Mouse (Mus musculus): Measurements from ENCODE around the gene Myo3b.
A peak's percentile ranks its signal among the peaks of the same experiment; 100 is the strongest.

The Myo3b gene

DNA sequence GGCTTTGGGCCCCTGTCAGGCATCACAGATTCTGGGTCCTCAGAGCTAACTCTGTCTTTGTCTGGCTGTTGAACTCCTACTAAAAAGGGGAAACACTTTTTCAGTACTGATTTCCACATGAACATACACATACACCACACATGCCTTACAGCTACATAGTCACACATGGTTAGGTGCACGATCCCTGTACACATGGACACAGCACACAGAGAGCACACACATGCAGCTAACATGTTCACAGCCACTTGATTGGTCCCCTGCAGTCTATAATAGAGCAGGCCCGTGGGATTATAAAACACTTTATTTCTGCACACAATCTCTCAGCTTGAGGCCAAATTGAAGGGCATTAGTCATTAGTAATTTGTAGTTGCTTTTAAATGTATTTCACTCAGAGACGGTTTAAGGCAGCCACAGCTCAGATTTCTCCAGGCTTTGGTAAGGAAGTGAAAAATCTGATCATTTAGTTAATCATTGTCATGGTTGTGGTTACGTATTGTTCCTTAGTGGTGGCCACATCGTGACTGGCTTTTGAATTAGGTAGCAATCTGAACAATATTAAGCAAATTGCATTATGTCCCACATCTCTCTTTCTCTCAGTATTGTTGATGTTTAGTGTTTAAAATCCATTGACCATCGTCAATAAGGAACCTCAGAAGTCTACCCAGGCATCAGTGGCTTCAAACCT lies 27.6 kb downstream of the Myo3b start:
- DNase-seq (ENCODE audit: low spot score): no peak

DNA sequence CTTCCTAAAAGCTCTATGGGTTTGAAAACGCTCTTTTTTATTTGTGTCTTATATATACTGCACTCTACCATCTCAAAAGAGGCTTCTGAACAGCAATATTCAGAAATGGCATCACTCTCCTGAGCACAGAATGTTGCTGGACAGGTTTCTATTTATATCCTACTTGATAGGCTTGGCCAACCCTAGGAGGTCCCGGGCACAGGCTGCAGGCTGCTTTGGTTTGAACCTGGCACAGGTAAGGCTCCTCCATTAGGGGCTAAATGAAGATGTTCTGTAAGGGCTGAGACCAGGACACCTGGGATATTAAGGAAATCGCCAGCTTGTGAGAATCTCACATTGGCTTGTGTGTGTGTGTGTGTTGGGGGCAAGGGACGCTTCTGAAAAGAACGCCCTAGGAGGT lies 30.9 kb downstream of the Myo3b start:
- DNase-seq (ENCODE audit: low spot score): no peak

DNA sequence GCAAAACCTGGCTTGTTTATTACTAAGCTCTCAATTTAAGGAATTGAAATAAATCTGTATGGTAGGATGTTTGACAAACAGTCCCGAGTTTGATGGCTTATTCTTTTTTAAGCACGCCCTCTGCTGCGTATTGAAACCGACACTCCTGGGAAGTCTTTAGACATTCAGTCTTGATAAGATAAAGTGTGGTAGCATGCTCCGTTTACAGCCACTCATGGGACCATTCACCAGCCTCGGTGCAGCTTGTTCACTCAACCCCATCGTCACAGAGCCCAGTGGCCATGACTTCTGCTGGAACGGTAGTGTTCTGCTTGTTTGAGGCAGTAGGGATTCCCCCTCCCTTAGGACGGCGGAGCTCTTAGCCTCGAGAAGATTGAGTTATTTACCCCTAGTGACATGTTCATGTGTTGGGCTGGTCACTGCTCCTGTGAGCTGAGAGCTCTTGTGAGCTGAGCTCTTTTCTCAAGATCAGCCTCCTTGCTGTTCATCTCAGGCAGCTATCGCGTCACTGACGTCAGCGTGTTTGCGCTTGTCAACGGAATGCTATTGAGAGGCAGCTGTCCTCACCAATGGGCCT lies 44.6 kb downstream of the Myo3b start:
- no peak for DNase-seq (ENCODE audit: low spot score)

DNA sequence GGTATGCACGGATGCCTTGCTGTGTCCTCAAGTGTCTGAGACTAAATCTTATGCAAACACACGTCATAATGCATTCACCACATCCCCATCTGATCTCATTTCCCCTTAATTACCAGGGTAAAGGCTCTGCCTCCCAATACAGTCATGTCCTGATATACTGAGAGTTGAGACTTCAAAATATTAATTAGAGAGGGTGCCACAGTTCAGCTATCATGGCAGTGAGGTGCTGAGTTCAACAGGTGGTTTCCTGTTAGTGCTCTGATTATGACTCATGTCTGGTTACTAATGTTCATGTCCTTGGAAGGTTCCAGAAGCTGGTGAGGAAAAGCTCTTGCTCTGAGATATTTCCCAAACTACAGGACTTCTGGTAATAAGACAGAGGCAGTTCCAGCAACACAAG lies 52.3 kb downstream of the Myo3b start:
- DNase-seq (ENCODE audit: low spot score): no peak

DNA sequence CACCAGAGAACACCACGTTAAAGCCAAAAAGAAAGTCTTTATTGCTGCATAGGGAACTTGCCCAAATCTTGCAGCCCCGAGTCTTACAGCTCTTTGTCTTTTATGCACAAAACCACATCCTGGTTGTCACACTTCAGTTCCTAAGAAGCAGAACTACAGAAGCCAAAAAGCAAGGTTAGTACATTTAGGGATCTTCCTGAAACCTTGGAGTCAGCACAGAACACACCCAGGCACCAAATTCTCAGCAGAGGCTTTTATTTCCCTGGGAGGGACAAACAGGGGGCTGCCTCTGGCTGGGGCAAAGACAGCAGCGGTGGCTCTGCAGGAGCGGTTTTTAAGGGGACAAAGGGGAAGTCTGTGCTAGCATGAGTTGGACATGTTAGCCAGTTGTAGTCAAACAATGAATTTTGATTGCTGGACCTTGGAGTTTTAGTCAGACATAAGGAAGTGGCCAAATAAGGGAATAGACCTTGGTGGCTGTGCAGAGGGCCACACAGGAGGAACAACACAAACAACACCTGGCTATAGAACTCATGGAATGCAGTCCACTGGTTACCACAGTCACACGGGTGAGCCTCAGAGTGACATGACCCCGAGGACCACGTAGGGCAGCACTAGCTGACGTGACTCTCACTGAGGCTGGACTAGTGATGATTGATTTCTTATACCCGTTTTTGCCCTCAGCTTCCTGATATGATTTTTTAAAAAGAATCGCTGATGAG lies 53.0 kb downstream of the Myo3b start:
- no peak for DNase-seq (ENCODE audit: low spot score)

DNA sequence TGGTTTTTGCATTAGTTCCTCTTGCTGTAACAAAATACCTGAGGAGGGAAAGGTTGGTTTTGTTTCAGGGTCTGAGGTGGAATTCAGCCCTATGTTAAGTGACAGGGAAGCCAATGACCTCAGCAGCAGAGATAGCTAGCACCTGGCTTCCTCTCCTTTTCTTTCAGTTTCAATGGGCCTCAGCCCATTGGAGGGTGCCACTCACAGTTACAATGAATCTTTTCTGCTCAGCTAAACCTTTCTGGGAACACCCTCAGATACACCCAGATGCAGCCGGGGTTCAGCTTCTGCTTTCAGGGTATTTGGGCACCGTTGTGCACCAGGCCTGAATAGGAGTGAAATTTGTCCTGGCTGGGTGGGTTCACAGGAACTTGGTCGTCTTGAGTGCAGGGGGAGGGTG lies 53.7 kb downstream of the Myo3b start:
- DNase-seq (ENCODE audit: low spot score): no peak

DNA sequence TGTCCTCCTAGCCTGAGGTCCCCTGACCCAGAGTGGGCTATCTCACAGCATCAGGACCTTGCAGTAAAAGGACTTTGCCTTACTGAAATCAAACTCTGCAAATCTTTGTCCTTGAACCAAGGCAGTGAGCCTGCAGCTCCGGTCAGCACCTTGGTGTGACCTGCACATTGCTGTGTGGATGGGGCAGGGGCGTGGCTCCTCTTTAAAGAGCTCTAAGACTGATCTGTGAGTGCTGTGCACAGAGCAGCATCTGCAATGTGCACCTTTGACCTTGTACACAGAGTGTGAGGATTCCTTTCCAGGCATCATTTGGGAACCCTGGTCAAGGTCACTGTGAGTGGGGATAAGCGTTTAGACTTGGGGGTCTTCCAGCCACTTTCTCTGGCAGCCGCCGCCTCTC lies 55.5 kb downstream of the Myo3b start:
- no peak for DNase-seq (ENCODE audit: low spot score)

DNA sequence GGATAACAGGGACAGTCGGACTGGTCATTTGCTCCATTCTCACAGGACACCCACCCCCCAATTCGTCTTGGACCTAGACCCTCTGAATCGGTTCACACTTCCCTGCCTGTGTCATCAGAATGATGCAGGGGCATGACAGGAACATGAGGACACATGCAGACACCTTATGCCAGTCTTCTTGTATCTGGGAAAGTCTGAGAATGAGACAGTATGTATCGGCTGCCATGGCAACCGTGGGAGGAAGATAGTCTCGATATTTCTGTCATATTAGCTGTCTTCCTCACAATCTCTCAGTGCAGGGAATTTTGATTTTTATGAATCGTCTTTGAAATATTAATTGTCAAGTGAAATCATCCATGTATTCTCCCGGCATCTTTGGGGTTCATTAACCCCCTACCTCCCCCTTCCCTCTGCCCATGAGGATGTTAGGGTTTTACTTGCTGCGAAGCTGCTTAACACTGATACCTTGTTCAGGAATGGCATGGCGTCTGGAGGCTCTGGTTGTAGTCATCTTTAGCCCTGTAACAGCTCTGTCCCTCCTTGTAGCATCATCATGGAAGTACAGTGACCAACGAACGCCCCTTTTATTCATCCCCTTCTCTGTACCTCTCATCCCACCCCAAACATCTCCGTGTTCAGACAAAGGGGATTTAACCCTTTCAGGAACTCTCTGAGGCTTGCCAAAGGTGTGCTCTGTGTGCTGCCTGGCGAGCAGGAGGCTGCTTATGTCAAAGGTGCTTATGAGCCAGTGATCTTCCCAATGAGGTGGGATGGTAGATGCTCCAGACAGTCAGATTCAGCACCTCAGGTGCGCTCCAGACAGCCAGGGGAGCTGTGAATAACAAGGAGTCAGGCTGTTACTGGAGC lies 58.5 kb downstream of the Myo3b start:
- no peak for DNase-seq (ENCODE audit: low spot score)

DNA sequence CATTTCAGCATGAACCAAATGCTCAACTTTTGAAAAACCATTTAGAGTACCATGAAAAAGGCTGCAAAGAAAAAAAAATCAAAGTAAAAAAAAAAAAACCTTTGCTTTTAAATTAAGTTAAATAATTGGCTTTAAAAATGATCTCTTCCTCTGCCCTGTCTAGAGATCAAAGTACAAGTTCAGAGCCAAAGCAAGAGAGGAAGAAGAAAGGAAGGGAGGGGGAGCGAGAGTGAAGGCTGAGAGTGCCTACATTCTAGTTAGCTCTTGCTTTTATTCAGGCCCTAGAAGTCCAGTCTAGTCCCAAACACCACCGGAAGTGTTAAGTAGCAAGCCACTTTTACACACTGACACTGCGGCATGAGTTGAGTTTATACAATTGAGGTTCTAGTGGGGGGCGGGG lies 60.5 kb downstream of the Myo3b start:
- no peak for DNase-seq (ENCODE audit: low spot score)

DNA sequence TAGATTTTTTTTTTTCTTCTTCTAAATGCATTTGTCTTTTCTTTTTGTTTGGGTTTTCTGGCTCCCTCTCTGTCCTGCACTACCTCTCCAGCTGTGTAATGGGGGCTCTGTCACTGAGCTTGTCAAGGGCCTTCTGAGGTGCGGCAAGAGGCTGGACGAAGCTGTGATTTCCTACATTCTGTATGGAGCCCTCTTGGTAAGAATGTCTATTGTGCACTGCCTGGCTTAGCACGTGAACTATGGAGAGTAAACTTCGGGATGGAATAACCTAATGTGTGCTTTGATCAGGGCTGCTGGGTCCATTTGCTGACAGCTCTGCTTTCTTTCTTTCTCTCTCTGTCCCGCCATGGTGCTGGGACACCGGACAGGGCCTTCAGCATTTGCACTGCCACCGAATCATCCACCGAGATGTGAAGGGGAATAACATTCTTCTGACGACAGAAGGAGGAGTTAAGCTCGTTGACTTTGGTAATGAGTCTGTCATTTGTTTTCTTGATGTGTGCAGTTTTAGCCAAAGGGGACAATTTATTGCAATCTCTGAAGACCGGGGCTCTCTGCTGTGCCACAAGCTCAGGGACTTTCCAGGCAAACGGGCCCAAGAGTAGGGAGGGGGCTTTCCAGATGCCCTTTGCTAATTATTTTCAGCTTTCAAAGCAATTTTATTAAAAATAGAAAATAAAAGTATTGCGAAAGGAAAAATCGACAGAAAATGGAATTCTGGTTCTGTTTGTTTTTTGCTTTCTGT lies 66.5 kb downstream of the Myo3b start:
- DNase-seq (ENCODE audit: low spot score): no peak

DNA sequence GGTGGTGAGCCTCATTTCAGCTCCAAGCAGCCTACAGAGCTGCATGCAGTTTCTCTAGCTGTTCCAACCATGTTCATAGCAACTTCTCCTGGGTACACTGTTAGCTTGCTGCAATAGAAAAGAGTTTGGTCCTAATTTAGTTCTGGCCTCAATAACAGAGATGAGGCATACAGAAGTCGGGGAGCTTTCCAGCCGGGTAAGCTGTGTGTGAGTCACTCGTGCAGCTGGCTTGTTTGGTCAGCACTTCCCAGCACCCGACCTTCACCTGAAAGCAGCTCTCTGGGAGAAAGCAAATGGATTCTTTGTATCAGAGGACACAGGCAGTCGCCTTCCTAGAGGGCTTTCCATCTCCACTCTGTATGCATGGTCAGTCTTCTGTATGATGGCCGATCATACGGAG lies 70.1 kb downstream of the Myo3b start:
- DNase-seq (ENCODE audit: low spot score): no peak

DNA sequence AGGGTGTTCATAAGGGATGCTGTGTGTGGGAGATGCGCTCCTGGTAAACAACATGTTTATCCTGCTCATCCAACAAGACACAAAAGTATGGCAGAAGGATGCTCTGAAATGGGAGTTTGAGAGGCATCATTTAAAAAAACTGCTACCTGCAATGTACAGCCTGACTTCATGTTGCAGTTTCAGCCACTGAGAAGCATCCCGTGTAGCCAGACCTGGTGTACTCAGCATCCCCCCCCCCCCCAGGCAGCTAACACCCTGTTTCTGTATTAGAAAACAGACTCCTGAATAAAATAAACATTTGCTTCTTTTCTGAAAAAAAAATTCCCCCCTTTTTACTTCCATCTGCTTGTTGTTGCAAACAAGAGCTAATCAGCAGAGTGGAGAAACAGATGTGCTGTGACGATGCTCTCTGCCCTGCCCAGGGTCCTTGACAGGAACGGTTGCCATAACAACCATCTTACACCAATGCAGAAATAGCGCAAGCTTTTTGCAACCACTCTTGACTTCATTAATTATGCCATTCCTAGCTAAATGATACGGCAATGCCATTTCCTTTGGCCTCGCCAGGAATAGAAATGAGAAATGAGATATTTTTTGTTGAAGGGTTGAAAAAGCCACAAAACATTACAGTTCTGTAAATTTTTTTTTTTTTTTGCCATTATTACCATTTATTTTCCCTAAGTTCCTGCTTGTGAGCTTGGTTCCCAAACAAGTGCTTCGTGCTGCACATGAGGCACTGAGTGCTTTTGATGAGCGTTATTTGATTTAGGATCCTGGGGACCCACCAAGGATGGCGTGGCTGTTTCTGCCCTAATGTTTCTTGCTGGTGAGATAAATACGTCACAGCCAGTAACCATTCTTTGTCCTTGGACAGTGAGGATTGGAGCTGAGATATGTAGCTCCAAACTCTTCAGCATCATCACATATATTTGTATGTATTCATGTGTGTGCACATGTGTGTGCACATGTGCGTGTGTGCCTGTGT lies 75.2 kb downstream of the Myo3b start:
- DNase-seq (ENCODE audit: low spot score): no peak

DNA sequence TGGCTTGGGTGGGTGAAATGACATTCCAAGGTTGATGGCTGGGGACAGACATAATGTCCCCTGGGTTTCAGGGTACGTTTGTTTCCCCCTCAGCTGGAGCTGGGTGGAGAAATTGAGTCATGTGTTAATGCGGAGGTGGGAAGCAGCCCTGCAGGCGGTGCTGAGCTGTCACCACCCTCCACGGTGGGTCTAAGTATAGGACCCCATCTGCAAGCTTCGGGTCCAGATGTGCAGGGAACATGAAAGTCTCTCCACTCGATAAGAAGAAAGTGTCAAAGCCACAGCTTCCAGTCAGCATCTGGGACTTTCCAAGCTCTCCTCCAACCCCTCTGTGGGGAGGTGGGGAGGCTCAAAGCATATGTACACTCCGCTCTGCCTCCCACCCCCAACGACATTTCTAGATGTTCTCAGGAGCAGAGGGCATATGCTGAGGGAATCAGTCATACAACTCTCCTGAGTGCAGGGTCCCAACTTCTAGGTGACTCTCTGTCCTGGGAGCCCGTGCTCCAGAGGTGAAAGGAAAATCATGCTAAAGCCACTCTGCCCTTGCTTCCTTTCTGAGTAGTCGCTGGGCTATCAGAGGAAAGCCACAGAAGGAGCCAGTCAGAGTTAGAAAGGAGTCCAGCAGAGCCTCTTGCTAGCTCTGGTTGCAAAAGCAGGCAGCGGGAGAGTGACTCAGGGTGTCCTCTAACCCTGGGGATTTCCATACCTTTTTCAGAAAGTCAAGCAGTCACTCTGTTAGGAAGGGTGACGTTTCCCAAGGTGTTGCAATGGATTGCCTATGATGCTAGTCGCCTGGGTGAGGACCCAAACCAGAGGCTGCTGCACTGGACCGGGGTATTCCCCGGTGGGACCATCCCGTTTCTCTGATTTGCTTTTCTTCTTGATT lies 79.7 kb downstream of the Myo3b start:
- no peak for DNase-seq (ENCODE audit: low spot score)

DNA sequence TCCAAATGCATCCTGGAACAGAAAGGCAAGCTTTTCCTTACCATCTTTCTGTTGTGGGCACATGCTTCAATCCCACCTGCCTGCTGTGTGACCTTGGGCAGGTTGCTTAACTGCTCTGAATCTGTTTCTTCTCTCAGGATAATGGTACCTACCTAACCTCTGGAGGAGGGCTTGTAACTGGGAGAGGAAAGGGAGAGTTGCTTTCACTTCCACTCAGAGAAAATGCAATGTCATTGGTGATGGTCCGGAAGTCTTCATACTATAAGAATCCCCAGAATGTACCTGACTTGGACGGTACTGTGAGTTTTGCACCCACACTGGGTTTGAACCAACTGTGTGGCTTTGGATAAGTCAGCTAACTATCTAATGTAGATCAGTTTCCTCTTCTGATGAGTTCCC lies 80.3 kb downstream of the Myo3b start:
- no peak for DNase-seq (ENCODE audit: low spot score)

DNA sequence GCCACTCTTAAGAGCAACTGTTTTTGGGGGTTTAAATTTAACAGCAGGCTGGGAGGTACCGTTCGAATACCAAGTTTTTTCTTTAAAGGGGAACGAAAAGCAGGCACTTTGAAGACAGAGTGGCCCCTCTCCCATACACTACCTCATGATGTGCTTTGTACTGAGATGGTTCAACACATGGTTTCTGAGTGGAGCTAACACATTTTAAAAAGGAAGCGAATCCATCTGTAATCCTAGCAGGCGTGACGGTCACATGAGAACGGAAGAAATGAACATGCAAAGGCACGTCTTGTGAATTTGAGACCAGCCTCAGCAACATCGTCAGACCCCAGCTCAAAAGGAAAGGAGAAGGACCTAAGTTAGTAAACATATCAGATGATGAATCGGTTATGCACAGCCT lies 87.4 kb downstream of the Myo3b start:
- no peak for DNase-seq (ENCODE audit: low spot score)

DNA sequence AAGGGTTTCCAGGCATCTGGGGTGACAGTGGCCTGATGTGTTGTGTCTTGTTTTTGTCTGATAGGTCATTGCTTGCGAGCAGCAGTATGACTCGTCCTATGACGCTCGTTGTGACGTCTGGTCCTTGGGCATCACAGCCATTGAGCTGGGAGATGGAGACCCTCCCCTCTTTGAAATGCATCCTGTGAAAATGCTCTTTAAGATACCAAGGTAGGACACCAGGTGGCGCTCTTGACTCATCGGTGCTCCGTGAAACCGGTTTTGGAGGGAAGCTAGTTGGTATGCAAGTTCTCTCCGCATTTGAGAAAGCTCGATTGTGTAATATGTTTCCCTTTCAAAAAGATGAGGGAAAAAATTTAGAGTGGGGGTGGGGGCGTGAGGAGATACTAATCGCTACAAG lies 87.9 kb downstream of the Myo3b start:
- DNase-seq (ENCODE audit: low spot score): peak; percentile 75

DNA sequence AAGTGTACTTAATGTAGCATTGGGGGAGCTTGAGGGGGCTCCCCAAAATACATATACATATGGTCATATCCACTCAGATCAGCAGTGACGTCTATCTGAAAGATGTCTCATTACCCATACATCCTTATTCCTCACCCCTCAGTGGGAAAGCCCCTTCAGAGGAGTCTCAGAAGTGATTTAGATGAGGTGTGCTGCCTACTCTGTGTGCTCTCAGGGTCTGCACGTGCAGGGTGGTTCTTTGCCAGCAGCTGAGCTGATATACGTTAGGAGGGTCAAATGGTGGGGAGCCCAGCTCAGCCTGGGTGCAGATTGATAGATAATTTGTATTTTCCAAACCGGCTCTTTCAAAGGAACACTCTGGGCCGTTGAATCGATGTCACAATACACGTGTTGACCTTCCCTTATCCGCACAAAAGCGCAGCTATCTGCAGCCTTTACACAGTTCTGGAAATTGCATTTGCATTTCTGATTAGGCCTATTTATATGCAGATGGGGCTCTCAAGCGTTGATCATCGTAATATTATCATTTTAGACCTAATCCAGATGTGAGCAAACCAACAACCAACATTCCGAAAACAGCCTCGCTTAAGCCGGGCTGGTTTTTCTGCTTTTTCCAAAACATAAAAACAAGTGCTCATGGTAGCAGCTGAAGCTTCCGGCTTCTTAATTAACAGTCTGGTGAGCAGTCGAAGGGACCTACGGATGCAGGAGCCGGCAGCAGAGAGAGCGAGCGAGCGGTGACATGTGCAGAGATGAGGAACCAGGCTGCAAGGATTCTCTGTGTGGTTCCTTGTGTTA lies 88.6 kb downstream of the Myo3b start:
- no peak for DNase-seq (ENCODE audit: low spot score)

DNA sequence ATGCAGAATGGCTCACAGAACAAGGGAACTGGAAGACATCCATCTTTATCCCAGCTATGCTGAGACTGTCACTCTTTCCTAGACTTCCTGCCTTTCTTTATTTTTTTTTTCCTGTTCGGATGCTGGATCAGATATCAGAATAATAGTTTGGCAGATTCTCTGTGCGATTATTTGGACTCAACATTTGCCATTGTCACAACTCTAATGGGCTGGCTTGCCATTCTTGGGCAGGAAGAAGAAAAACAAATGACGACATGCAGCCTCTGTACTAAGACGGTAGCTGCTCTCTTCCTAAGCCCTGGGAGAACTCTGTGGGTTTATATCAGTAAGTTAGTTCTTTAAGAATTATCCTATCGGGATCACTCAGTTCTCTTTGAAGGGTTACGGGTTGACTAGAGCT lies 89.7 kb downstream of the Myo3b start:
- DNase-seq (ENCODE audit: low spot score): no peak

DNA sequence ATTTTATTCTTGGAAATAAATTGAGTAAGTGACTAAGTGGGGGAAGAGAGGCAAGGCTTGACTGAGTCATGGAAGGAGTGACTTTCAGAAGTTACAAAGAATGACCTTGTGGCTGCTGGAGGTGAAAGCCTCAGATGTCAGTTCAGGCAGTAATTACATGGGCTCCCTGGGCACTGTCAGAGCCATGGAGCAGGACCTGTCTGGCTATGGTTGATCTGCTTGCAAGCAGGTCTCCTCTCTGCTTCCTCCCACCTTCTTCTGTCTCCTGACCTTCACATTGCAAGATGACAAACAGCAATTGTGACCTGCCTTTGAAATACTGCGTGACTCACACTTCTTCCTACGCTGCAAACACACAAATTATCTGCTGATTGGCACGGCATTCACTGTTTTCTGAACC lies 90.6 kb downstream of the Myo3b start:
- DNase-seq (ENCODE audit: low spot score): no peak

All from ovary, postnatal 14 days (tissue).